Mouse (Mus musculus): Measurements from ENCODE around the gene Xpo6. TPM values are rescaled to one million over a fixed set of nuclear protein-coding genes. Genes with fewer than 3 reads are reported as not detected.

Gene Xpo6
- polyA plus RNA-seq, 1 experiment from 2014 or later, result 19.3 TPM

- TF ChIP-seq CTCF (IDR thresholded peaks at IDR 0.05; ENCODE audit: low read depth), result no peak
- no peak for TF ChIP-seq EP300 (optimal IDR thresholded peaks at IDR 0.05)
- no peak for DNase-seq (ENCODE audit: low spot score)
- H3K4me2 ChIP-seq (replicated peaks; ENCODE audit: low read depth), result no peak overlapping the region
- no peak overlapping the region for H3K4me3 ChIP-seq (ENCODE audit: low read depth, low read length)
- no peak overlapping the region for H3K9ac ChIP-seq (ENCODE audit: low read length)
- 0 out of 2 replicates have a peak, but pooled peaks cover 10% of the 10 kb centered on the region for H3K4me1 ChIP-seq (replicated peaks; ENCODE audit: control insufficient read depth, insufficient read depth)
- no peaks in the 10 kb centered on the region for H3K36me3 ChIP-seq (ENCODE audit: control insufficient read depth, insufficient read depth, low read length)
- H3K9me3 ChIP-seq (ENCODE audit: control insufficient read depth, low read length), result no peaks in the 10 kb centered on the region
- ATAC-seq (ENCODE audit: low FRiP score, low TSS enrichment), result no peak
- no peak overlapping the region for H3K27ac ChIP-seq (replicated peaks)
- no peaks in the 10 kb centered on the region for H3K27me3 ChIP-seq (ENCODE audit: control insufficient read depth, insufficient read depth, low read length)
These were observed 21.5 kb downstream of the Xpo6 start for GRCm38 (mm10) chr7:126178804-126179203.

GRCm38 (mm10) chr7:126175999-126176398, 24.3 kb downstream of the Xpo6 start:
- ATAC-seq (ENCODE audit: low FRiP score, low TSS enrichment), result no peak
- H3K9ac ChIP-seq (ENCODE audit: low read length), result no peak overlapping the region
- WGBS, result 95% methylated on average over 12 of the region's 12 CpGs
- 0 out of 2 replicates have a peak, but pooled peaks cover 4% of the 10 kb centered on the region for H3K4me1 ChIP-seq (replicated peaks; ENCODE audit: control insufficient read depth, insufficient read depth)
- no peaks in the 10 kb centered on the region for H3K9me3 ChIP-seq (ENCODE audit: control insufficient read depth, low read length)
- no peaks in the 10 kb centered on the region for H3K27me3 ChIP-seq (ENCODE audit: control insufficient read depth, insufficient read depth, low read length)
- no peak overlapping the region for H3K4me3 ChIP-seq (ENCODE audit: low read depth, low read length)
- H3K36me3 ChIP-seq (ENCODE audit: control insufficient read depth, insufficient read depth, low read length), result peaks cover 2% of the 10 kb centered on the region; the same call in 1 of the 2 replicates
- TF ChIP-seq EP300 (optimal IDR thresholded peaks at IDR 0.05) (no peak), CTCF (IDR thresholded peaks at IDR 0.05; ENCODE audit: low read depth) (peak; percentile 38; the same call in 1 of the 2 replicates)
- DNase-seq (ENCODE audit: low spot score), result no peak
- H3K27ac ChIP-seq (replicated peaks), result no peak overlapping the region
- no peak overlapping the region for H3K4me2 ChIP-seq (replicated peaks; ENCODE audit: low read depth)

- no peaks in the 10 kb centered on the region for H3K27me3 ChIP-seq (ENCODE audit: control insufficient read depth, insufficient read depth, low read length)
- H3K9me3 ChIP-seq (ENCODE audit: control insufficient read depth, low read length), result no peaks in the 10 kb centered on the region
- WGBS, result 83% methylated on average over 7 of the region's 7 CpGs
- no peak overlapping the region for H3K27ac ChIP-seq (replicated peaks)
- H3K4me2 ChIP-seq (replicated peaks; ENCODE audit: low read depth), result no peak overlapping the region
- DNase-seq (ENCODE audit: low spot score) (no peak), ATAC-seq (ENCODE audit: low FRiP score, low TSS enrichment) (no peak)
- H3K4me3 ChIP-seq (ENCODE audit: low read depth, low read length), result no peak overlapping the region
- 0 out of 2 replicates have a peak, but pooled peaks cover 4% of the 10 kb centered on the region for H3K4me1 ChIP-seq (replicated peaks; ENCODE audit: control insufficient read depth, insufficient read depth)
- no peak overlapping the region for H3K9ac ChIP-seq (ENCODE audit: low read length)
- TF ChIP-seq CTCF (IDR thresholded peaks at IDR 0.05; ENCODE audit: low read depth) (no peak), EP300 (optimal IDR thresholded peaks at IDR 0.05) (no peak)
- peaks cover 2% of the 10 kb centered on the region; the same call in 1 of the 2 replicates for H3K36me3 ChIP-seq (ENCODE audit: control insufficient read depth, insufficient read depth, low read length)
These were observed 24.8 kb downstream of the Xpo6 start for GRCm38 (mm10) chr7:126175456-126175855.

- Histone ChIP-seq H3K4me3 (ENCODE audit: low read depth, low read length) (no peak overlapping the region), H3K36me3 (ENCODE audit: control insufficient read depth, insufficient read depth, low read length) (peaks cover 2% of the 10 kb centered on the region; the same call in 1 of the 2 replicates), H3K4me1 (replicated peaks; ENCODE audit: control insufficient read depth, insufficient read depth) (0 out of 2 replicates have a peak, but pooled peaks cover 4% of the 10 kb centered on the region), H3K9me3 (ENCODE audit: control insufficient read depth, low read length) (no peaks in the 10 kb centered on the region), H3K9ac (ENCODE audit: low read length) (no peak overlapping the region), H3K4me2 (replicated peaks; ENCODE audit: low read depth) (no peak overlapping the region), H3K27ac (replicated peaks) (no peak overlapping the region), H3K27me3 (ENCODE audit: control insufficient read depth, insufficient read depth, low read length) (no peaks in the 10 kb centered on the region)
- ATAC-seq (ENCODE audit: low FRiP score, low TSS enrichment) (no peak), DNase-seq (ENCODE audit: low spot score) (no peak)
- 83% methylated on average over 2 of the region's 2 CpGs for WGBS
- TF ChIP-seq CTCF (IDR thresholded peaks at IDR 0.05; ENCODE audit: low read depth), result no peak
- no peak for TF ChIP-seq EP300 (optimal IDR thresholded peaks at IDR 0.05)
These were observed 25.4 kb downstream of the Xpo6 start for GRCm38 (mm10) chr7:126174863-126175262.

- DNase-seq (ENCODE audit: low spot score), result no peak
- H3K4me3 ChIP-seq (ENCODE audit: low read depth, low read length), result no peak overlapping the region
- 87% methylated on average over 3 of the region's 3 CpGs for WGBS
- no peaks in the 10 kb centered on the region for H3K27me3 ChIP-seq (ENCODE audit: control insufficient read depth, insufficient read depth, low read length)
- H3K27ac ChIP-seq (replicated peaks), result no peak overlapping the region
- H3K4me2 ChIP-seq (replicated peaks; ENCODE audit: low read depth), result no peak overlapping the region
- no peaks in the 10 kb centered on the region for H3K4me1 ChIP-seq (replicated peaks; ENCODE audit: control insufficient read depth, insufficient read depth)
- TF ChIP-seq EP300 (optimal IDR thresholded peaks at IDR 0.05), result no peak
- TF ChIP-seq CTCF (IDR thresholded peaks at IDR 0.05; ENCODE audit: low read depth), result no peak
- no peak for ATAC-seq (ENCODE audit: low FRiP score, low TSS enrichment)
- H3K9me3 ChIP-seq (ENCODE audit: control insufficient read depth, low read length), result no peaks in the 10 kb centered on the region
- H3K9ac ChIP-seq (ENCODE audit: low read length), result no peak overlapping the region
- H3K36me3 ChIP-seq (ENCODE audit: control insufficient read depth, insufficient read depth, low read length), result peaks cover 2% of the 10 kb centered on the region; the same call in 1 of the 2 replicates
These were observed 28.3 kb downstream of the Xpo6 start for GRCm38 (mm10) chr7:126172001-126172400.

- no peak overlapping the region for H3K9ac ChIP-seq (ENCODE audit: low read length)
- TF ChIP-seq EP300 (optimal IDR thresholded peaks at IDR 0.05), result no peak
- no peak for TF ChIP-seq CTCF (IDR thresholded peaks at IDR 0.05; ENCODE audit: low read depth)
- no peaks in the 10 kb centered on the region for H3K4me1 ChIP-seq (replicated peaks; ENCODE audit: control insufficient read depth, insufficient read depth)
- ATAC-seq (ENCODE audit: low FRiP score, low TSS enrichment), result peak; percentile 93
- no peak overlapping the region for H3K4me2 ChIP-seq (replicated peaks; ENCODE audit: low read depth)
- H3K27me3 ChIP-seq (ENCODE audit: control insufficient read depth, insufficient read depth, low read length), result no peaks in the 10 kb centered on the region
- no peaks in the 10 kb centered on the region for H3K9me3 ChIP-seq (ENCODE audit: control insufficient read depth, low read length)
- H3K4me3 ChIP-seq (ENCODE audit: low read depth, low read length), result no peak overlapping the region
- peak overlapping the region; percentile 53; the same call in 1 of the 2 replicates for H3K27ac ChIP-seq (replicated peaks)
- peak; percentile 58 for DNase-seq (ENCODE audit: low spot score)
- H3K36me3 ChIP-seq (ENCODE audit: control insufficient read depth, insufficient read depth, low read length), result peaks cover 2% of the 10 kb centered on the region
- WGBS, result 62% methylated on average over 6 of the region's 6 CpGs
These were observed 31.7 kb downstream of the Xpo6 start for GRCm38 (mm10) chr7:126168584-126168983.

All from stomach, postnatal 0 days (tissue).